Mouse (Mus musculus) left cerebral cortex, adult 2 months (tissue): ENCODE results near the gene Brca2. TPM values are rescaled to one million over a fixed set of nuclear protein-coding genes. Genes with fewer than 3 reads are reported as not detected.

Experiments used
- DNase-seq, 2 experiments: peaks; one replicate each; pipeline ENCODE4 v3.0.0; 2021 to 2022; ENCODE audit warnings: low spot score in 2 of 2, mixed read lengths in 1 of 2; ENCODE audit errors: extremely low spot score in 1 of 2
- H3K27ac ChIP-seq: fragments of 200-600 bp; 2 replicates; pipeline ENCODE4 v1.8.1; 2022
- H3K4me3 ChIP-seq: fragments of 200-600 bp; 2 replicates; pipeline ENCODE4 v1.8.1; 2022
- CTCF ChIP-seq: fragments of 200-600 bp; IDR thresholded peaks from 2 replicates; pipeline ENCODE4 v1.8.1; 2022; ENCODE audit warnings: antibody characterized with exemption, mild to moderate bottlenecking, moderate library complexity
- intact Hi-C: fragments of 180-260 bp; cut with DNase I; formaldehyde crosslinking; loops from one replicate; pipeline ENCODE4 v1.15.1; 2025
- total RNA-seq, 2 experiments: library from RNA; stranded (reverse); gene quantifications; 2 replicates each; pipeline ENCODE4 v1.2.3; 2021

Gene Brca2
- total RNA-seq, 2 experiments from 2014 or later: 8.2 to 11.2 TPM

DNA sequence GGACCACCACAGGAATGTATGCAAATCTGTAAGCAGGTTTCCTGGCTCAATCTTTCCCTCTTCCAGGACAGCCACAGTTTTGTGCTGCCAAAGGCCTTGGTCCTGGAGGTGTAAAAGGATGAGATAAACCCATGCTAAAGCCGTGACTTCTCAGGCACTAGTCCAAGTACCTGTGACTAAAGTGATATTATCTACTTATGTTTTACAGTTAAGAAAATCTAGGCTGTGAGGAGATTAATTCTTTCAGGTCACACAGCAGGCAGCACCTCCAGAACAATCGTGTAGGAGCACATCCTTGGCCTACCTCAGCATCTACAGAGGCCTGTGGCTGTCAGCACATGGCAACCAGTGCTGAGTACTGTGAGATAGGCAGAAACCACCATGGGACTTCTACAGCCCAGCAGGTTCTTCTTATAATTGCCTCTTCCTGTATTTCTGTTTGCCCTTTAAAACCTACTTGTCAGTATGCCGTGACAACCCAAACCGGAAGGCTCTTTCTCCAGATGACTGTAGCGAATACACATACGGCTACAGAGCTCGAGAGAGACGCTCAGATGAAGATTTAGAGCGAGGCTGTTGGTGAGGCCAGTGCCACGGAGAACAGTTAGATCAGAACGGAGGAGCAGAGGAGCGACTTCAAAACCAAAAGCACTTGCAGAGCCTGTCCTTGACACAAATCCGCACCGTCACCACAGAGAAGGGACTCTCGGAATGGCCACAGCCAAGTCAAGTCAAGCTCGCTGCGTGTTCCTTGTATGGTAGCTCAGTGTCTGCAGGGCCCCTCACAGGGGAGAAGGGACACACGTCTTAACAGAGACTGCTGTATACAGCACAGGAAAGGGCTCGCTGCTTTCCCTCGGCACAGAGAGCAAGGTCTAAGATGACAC is 78.4 kb downstream of the Brca2 start:
- H3K4me3 ChIP-seq: no peak overlapping the region
- intact Hi-C loops: no loop called here
- no peak for TF ChIP-seq CTCF
- no peak for DNase-seq
- H3K27ac ChIP-seq: no peak overlapping the region

DNA sequence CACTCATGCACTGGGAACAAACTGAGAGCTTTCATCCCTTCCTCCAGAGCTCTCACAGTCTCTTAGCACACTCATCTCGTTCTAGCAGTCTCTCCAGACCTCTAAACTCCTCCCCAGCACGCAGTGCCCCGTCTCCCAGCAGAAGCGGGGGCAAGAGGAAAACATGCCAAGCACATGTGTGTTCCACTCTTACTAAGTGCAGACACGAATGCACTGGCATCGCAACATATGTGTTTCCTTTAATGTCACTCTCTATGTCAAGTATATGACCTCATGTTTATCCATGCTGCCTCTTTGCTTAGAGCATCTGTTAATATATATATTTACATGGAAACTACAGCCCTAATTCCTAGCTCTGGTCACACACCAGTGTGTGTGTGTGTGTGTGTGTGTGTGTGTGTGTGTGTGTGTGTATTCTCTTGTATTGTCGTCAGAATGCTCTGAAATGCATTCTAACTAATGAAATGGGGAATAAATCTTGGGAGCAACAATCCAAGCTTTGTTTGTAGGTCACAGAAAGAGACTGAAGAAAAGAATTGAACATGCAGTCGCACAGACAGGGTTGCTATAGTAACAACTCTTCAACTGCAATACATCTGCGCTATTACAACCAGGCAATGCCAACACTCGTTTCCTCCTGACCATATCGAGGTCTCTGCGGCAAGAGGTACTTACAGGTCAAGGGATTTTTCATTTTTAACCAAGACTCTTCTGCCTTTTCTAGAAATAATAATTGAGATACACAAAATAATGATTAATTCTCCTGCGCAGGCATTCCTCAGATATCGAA is 79.2 kb downstream of the Brca2 start:
- DNase-seq: no peak
- TF ChIP-seq CTCF: no peak
- intact Hi-C loops: no loop called here
- no peak overlapping the region for H3K4me3 ChIP-seq
- no peak overlapping the region for H3K27ac ChIP-seq

- intact Hi-C loops: no loop called here
- TF ChIP-seq CTCF: no peak
- no peak overlapping the region for H3K27ac ChIP-seq
- no peak overlapping the region for H3K4me3 ChIP-seq
- DNase-seq: no peak
Observed at GRCm38 (mm10) chr5:150606131-150606530, 83.7 kb downstream of the Brca2 start.

- TF ChIP-seq CTCF: no peak
- Histone ChIP-seq H3K4me3 (no peak overlapping the region), H3K27ac (no peak overlapping the region)
- DNase-seq: no peak
- intact Hi-C loops: no loop called here
Observed at GRCm38 (mm10) chr5:150607631-150608030, 85.2 kb downstream of the Brca2 start.

DNA sequence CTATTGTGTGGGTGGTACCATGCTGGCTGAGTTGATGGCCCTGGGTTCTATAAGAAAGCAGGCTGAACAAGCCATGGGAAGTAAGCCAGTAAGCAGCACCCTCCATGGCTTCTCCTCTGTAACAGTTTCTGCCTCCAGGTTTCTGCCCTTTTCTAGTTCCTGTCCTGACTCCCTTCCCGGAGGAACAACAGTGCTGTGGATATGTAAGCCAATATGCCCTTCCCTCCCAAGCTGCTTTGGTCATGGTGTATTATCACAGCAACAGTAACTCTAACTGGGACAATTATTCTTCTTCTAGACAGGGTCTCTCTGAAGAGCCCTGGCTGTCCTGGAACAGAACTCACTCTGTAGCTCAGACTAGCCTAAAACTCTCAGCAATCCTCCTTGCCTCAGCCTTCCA is 88.7 kb downstream of the Brca2 start:
- Histone ChIP-seq H3K27ac (no peak overlapping the region), H3K4me3 (no peak overlapping the region)
- intact Hi-C loops: no loop called here
- no peak for DNase-seq
- no peak for TF ChIP-seq CTCF

- DNase-seq: no peak
- Histone ChIP-seq H3K4me3 (no peak overlapping the region), H3K27ac (peak overlapping the region; percentile 69)
- intact Hi-C loops: no loop called here
- no peak for TF ChIP-seq CTCF
Observed at GRCm38 (mm10) chr5:150611697-150612096, 89.3 kb downstream of the Brca2 start.

DNA sequence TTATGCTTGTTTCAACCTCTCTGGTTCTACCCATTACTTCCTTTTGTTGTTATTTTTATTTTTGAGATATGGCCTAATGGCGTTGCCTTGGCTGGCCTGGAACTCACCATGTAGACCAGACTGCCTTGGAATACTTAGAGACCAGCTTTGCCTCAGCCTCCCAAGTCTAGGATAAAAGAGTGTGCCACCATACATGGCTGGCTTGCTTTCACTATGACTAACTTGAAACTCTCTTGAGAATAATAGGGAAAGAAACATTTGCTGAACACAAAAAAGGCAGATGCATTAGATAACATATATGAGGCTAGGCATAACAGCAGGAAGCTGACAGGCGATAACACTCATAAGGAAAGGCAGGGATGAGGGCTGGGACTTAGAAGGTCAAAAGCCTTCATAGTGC is 91.6 kb downstream of the Brca2 start:
- Histone ChIP-seq H3K4me3 (no peak overlapping the region), H3K27ac (no peak overlapping the region)
- no peak for DNase-seq
- intact Hi-C loops: no loop called here
- no peak for TF ChIP-seq CTCF

GRCm38 (mm10) chr5:150616216-150616615 is 93.8 kb downstream of the Brca2 start:
- TF ChIP-seq CTCF: no peak
- intact Hi-C loops: no loop called here
- DNase-seq: no peak
- Histone ChIP-seq H3K27ac (no peak overlapping the region), H3K4me3 (no peak overlapping the region)

GRCm38 (mm10) chr5:150616731-150617130 is 94.3 kb downstream of the Brca2 start:
- no peak for TF ChIP-seq CTCF

DNA sequence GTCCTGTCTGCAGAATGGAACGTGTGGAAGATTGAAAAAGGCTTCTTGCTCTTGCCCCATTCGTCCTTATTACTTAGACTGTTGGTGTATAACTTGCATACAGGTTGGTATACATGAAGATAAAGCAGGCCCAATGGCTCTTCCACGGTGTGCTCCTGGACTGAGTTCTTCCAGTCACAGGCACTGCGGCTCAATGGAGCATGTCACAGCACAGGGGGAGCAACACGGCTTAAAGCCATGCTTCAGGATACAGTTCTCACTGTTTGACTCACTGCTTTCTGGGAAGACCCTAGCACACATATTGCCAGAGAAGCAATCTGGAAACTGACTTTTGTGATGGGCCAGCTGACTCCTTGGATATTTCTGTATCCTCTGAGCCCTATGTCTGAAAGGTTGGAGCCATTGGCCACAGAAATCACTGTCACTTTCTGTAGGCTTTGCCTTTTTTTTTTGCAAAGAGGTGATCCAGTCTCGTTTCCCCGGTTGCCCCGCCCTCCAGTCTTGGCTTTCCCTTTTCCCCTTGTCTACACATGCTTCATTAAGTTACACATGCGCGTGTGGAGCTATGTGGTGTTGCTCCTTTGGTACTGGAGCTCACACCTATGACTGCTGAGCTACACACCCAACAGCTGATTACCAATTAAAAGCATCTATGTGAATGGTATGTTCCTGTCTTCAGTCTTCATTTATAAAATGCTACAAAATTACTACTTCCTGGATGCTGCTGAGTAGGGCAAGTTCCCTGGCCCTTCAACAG is 96.3 kb downstream of the Brca2 start:
- Histone ChIP-seq H3K27ac (no peak overlapping the region), H3K4me3 (no peak overlapping the region)
- intact Hi-C loops: no loop called here
- DNase-seq: no peak
- no peak for TF ChIP-seq CTCF

More at GRCm38 (mm10) chr5:150616731-150617130, 94.3 kb downstream of the Brca2 start:
- intact Hi-C loops: no loop called here
- no peak overlapping the region for H3K27ac ChIP-seq
- no peak for DNase-seq
- H3K4me3 ChIP-seq: no peak overlapping the region

Other genes with a start within 250 kb of the Brca2 start
- 1 to 10 TPM in 1 of 2 experiments, under 1 TPM in 1; 0.68 to 1.2 TPM for gene Zar1l, start 4.5 kb upstream of the Brca2 start, total RNA-seq
- gene N4bp2l1, start 74.6 kb downstream of the Brca2 start, total RNA-seq: 10 to 100 TPM; 60.5 to 63.5 TPM
- gene N4bp2l2, start 143.6 kb downstream of the Brca2 start, total RNA-seq: 10 to 100 TPM; 86.3 to 93.6 TPM
- gene Pds5b, start 151.1 kb downstream of the Brca2 start, total RNA-seq: 10 to 100 TPM; 77.6 to 79.3 TPM